Mouse (Mus musculus): ENCODE measurements around the gene Ddx19b. TPM values are rescaled to one million over a fixed set of nuclear protein-coding genes. Genes with fewer than 3 reads are reported as not detected.
"Not testable (repeated sequence)": the region's sequence is repeated elsewhere in the genome, so short reads cannot be mapped to it uniquely, and the experiment has no call there.

Ddx19b gene
- polyA plus RNA-seq, 2 experiments: 5.5 to 5.9 TPM

DNA sequence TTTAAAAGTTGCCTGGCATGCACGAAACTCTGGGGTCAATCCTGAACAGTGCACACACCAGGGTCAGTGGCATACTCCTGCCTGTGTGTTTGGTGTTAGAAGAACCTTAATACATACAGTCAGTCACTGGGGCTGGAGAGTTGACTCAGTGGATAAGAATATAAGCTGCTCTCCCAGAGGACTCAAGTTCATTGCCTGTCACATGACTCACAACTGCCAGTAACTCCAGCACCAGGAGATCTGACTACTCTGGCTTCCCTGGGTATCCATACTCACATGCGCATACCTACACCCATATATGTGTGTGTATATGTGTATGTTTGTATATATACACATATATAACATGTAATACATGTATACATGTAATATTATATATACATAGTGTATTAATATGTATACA, 68.5 kb downstream of the Ddx19b start:
- WGBS: 88% methylated on average over 2 of the region's 2 CpGs
- peaks cover 83% of the 10 kb centered on the region for H3K36me3 ChIP-seq (ENCODE audit: control insufficient read depth, insufficient read depth, low read length)
- no peaks in the 10 kb centered on the region for H3K27me3 ChIP-seq (ENCODE audit: control insufficient read depth, insufficient read depth, low read length)
- no peak for DNase-seq (ENCODE audit: low spot score)
- no peak overlapping the region for H3K9ac ChIP-seq (ENCODE audit: low read depth, low read length, severe bottlenecking)
- TF ChIP-seq POLR2A (IDR thresholded peaks at IDR 0.05; ENCODE audit: borderline replicate concordance, extremely low read depth, insufficient read depth, insufficient read length): no peak
- H3K9me3 ChIP-seq (ENCODE audit: control insufficient read depth, low read length): no peaks in the 10 kb centered on the region
- no peak overlapping the region for H3K4me3 ChIP-seq (replicated peaks; ENCODE audit: low read length)
- H3K4me2 ChIP-seq (replicated peaks; ENCODE audit: low read depth, low read length, severe bottlenecking): no peak overlapping the region
- H3K4me1 ChIP-seq (ENCODE audit: control insufficient read depth, insufficient read depth, low read length): no peaks in the 10 kb centered on the region
- no peak for ATAC-seq (ENCODE audit: low FRiP score, low read depth)
- H3K27ac ChIP-seq (replicated peaks; ENCODE audit: low read depth, low read length): no peak overlapping the region

DNA sequence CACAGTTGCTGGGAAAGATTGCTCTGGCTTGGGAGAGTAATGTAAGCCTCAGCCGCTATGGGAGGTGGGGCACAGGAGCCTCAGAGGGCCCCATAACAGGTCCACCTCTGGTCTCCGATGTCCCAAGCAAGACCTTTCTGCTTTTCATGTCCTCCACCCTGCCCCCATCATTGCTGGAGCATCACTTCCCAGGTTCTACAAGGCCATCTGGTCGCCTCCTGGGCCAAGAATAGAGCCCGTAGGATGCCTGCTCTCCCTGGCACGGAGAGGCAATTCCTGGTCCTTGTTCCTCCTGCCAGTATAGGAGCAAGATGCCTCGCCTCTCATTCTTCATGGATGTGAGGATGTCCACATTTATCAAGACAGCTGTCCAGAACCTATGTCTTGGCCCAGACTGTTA, 71.6 kb downstream of the Ddx19b start:
- no peak overlapping the region for H3K4me3 ChIP-seq (replicated peaks; ENCODE audit: low read length)
- 88% methylated on average over 6 of the region's 6 CpGs for WGBS
- no peak overlapping the region for H3K4me2 ChIP-seq (replicated peaks; ENCODE audit: low read depth, low read length, severe bottlenecking)
- no peak overlapping the region for H3K9ac ChIP-seq (ENCODE audit: low read depth, low read length, severe bottlenecking)
- no peak for ATAC-seq (ENCODE audit: low FRiP score, low read depth)
- TF ChIP-seq POLR2A (IDR thresholded peaks at IDR 0.05; ENCODE audit: borderline replicate concordance, extremely low read depth, insufficient read depth, insufficient read length): no peak
- H3K27ac ChIP-seq (replicated peaks; ENCODE audit: low read depth, low read length): no peak overlapping the region
- no peak for DNase-seq (ENCODE audit: low spot score)
- no peaks in the 10 kb centered on the region for H3K9me3 ChIP-seq (ENCODE audit: control insufficient read depth, low read length)
- no peaks in the 10 kb centered on the region for H3K4me1 ChIP-seq (ENCODE audit: control insufficient read depth, insufficient read depth, low read length)
- H3K36me3 ChIP-seq (ENCODE audit: control insufficient read depth, insufficient read depth, low read length): peaks cover 69% of the 10 kb centered on the region
- no peaks in the 10 kb centered on the region for H3K27me3 ChIP-seq (ENCODE audit: control insufficient read depth, insufficient read depth, low read length)

DNA sequence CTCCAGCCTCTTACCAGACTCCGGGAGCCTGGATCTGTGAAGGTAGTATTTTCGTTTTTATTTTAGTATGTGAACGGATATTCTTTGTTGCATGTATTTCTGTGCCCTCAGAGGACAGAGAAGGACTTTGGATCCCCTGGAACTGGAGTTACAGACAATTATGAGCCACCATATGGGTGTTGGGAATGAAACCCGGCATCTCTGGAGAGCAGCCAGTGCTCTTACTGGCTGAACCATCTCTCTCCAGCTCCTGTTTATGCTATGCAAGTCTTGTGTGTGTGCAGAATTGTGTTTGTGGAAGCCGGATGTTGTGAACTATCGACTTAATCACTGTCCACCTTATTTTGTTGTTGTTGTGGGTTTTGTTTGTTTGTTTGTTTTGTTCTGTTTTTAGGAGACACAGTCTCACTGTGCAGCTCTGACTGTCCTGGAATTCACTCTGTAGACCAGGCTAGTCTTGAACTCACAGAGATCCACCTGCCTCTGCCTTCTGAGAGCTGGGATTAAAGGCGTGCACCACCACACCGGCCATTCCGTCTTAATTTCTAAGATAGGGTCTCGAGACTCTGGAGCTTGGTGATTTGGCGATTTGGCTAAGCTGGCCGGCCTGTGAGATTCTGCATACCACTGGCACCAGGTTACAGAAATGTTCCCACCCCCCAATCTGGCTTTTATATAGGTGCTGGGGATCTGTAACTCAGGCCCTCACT, 72.3 kb downstream of the Ddx19b start:
- H3K4me1 ChIP-seq (ENCODE audit: control insufficient read depth, insufficient read depth, low read length): no peaks in the 10 kb centered on the region
- 90% methylated on average over 12 of the region's 12 CpGs for WGBS
- no peak overlapping the region for H3K27ac ChIP-seq (replicated peaks; ENCODE audit: low read depth, low read length)
- peaks cover 64% of the 10 kb centered on the region for H3K36me3 ChIP-seq (ENCODE audit: control insufficient read depth, insufficient read depth, low read length)
- ATAC-seq (ENCODE audit: low FRiP score, low read depth): no peak
- TF ChIP-seq POLR2A (IDR thresholded peaks at IDR 0.05; ENCODE audit: borderline replicate concordance, extremely low read depth, insufficient read depth, insufficient read length): no peak
- no peaks in the 10 kb centered on the region for H3K27me3 ChIP-seq (ENCODE audit: control insufficient read depth, insufficient read depth, low read length)
- no peak overlapping the region for H3K4me2 ChIP-seq (replicated peaks; ENCODE audit: low read depth, low read length, severe bottlenecking)
- no peaks in the 10 kb centered on the region for H3K9me3 ChIP-seq (ENCODE audit: control insufficient read depth, low read length)
- DNase-seq (ENCODE audit: low spot score): no peak
- H3K4me3 ChIP-seq (replicated peaks; ENCODE audit: low read length): no peak overlapping the region
- no peak overlapping the region for H3K9ac ChIP-seq (ENCODE audit: low read depth, low read length, severe bottlenecking)

DNA sequence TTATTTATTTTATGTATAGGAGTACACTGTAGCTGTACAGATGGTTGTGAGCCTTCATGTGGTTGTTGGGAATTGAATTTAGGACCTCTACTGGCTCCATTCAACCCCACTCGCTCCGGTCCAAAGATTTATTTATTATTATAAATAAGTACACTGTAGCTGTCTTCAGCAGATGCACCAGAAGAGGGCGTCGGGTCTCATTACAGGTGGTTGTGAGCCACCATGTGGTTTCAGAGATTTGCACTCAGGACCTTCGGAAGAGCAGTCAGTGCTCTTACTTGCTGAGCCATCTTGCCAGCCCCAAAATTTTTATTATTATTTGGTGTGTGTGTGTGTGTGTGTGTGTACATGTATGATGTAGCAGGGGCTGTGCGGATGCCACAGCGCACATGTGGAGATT, 73.0 kb downstream of the Ddx19b start:
- 94% methylated on average over 7 of the region's 7 CpGs for WGBS
- H3K4me2 ChIP-seq (replicated peaks; ENCODE audit: low read depth, low read length, severe bottlenecking); H3K27ac ChIP-seq (replicated peaks; ENCODE audit: low read depth, low read length); H3K27me3 ChIP-seq (ENCODE audit: control insufficient read depth, insufficient read depth, low read length); H3K9me3 ChIP-seq (ENCODE audit: control insufficient read depth, low read length); H3K4me1 ChIP-seq (ENCODE audit: control insufficient read depth, insufficient read depth, low read length); H3K9ac ChIP-seq (ENCODE audit: low read depth, low read length, severe bottlenecking); DNase-seq (ENCODE audit: low spot score); H3K4me3 ChIP-seq (replicated peaks; ENCODE audit: low read length); ATAC-seq (ENCODE audit: low FRiP score, low read depth): not testable (repeated sequence)
- peaks cover 57% of the 10 kb centered on the region for H3K36me3 ChIP-seq (ENCODE audit: control insufficient read depth, insufficient read depth, low read length)

DNA sequence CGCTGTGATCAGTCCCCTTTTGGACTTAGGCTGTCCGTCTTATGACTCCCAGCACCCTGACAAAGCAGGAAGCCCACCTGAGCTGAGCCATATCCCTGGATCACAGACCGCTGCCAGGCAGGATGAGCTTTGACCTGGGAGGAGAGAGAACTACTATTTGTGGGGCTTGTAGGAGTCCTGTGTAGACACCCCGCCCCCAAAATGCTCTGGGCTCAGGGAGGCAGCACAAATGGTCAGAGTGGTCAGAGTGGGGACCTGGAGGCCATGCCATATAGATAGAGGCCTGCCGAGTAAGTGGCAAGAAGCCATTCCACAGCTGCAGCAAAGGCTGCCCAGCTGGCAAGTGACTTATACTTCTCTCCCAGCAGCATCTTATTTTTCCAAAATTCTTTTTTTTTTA, 73.4 kb downstream of the Ddx19b start:
- Histone ChIP-seq H3K27me3 (ENCODE audit: control insufficient read depth, insufficient read depth, low read length) (no peaks in the 10 kb centered on the region), H3K4me3 (replicated peaks; ENCODE audit: low read length) (no peak overlapping the region), H3K27ac (replicated peaks; ENCODE audit: low read depth, low read length) (no peak overlapping the region), H3K9ac (ENCODE audit: low read depth, low read length, severe bottlenecking) (no peak overlapping the region), H3K4me1 (ENCODE audit: control insufficient read depth, insufficient read depth, low read length) (no peaks in the 10 kb centered on the region), H3K36me3 (ENCODE audit: control insufficient read depth, insufficient read depth, low read length) (peaks cover 54% of the 10 kb centered on the region), H3K9me3 (ENCODE audit: control insufficient read depth, low read length) (no peaks in the 10 kb centered on the region), H3K4me2 (replicated peaks; ENCODE audit: low read depth, low read length, severe bottlenecking) (no peak overlapping the region)
- DNase-seq (ENCODE audit: low spot score) (no peak), ATAC-seq (ENCODE audit: low FRiP score, low read depth) (no peak)
- 87% methylated on average over 5 of the region's 5 CpGs for whole genome bisulfite sequencing
- no peak for TF ChIP-seq POLR2A (IDR thresholded peaks at IDR 0.05; ENCODE audit: borderline replicate concordance, extremely low read depth, insufficient read depth, insufficient read length)

DNA sequence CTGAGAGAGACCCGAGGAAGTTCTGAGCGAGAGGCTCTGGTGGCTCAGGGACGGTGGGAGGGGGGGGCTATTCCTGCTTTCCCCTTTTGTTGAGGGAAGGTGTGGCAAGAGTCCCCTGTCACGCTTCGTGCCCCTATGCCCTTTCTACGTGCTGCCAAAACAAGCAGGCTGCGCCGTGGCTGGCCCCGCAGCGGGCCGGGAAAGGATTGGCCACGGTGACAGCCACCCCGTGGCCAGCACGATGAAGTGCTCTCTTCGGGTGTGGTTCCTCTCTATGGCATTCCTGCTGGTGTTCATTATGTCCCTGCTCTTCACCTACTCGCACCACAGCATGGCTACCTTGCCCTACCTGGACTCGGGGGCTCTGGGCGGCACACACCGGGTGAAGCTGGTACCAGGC, 74.1 kb downstream of the Ddx19b start:
- Histone ChIP-seq H3K27me3 (ENCODE audit: control insufficient read depth, insufficient read depth, low read length) (no peaks in the 10 kb centered on the region), H3K9ac (ENCODE audit: low read depth, low read length, severe bottlenecking) (no peak overlapping the region), H3K36me3 (ENCODE audit: control insufficient read depth, insufficient read depth, low read length) (peaks cover 53% of the 10 kb centered on the region), H3K9me3 (ENCODE audit: control insufficient read depth, low read length) (no peaks in the 10 kb centered on the region), H3K27ac (replicated peaks; ENCODE audit: low read depth, low read length) (no peak overlapping the region), H3K4me3 (replicated peaks; ENCODE audit: low read length) (no peak overlapping the region), H3K4me1 (ENCODE audit: control insufficient read depth, insufficient read depth, low read length) (no peaks in the 10 kb centered on the region), H3K4me2 (replicated peaks; ENCODE audit: low read depth, low read length, severe bottlenecking) (no peak overlapping the region)
- no peak for TF ChIP-seq POLR2A (IDR thresholded peaks at IDR 0.05; ENCODE audit: borderline replicate concordance, extremely low read depth, insufficient read depth, insufficient read length)
- DNase-seq (ENCODE audit: low spot score) (no peak), ATAC-seq (ENCODE audit: low FRiP score, low read depth) (no peak)
- 92% methylated on average over 19 of the region's 19 CpGs for WGBS
